ENCODE assay signal across 24 mouse cellular contexts in genomic region chr10:122033271-122033670, GRCm38 (mm10).
"Had no signal": no experiment of that assay in that cellular context is flagged by ENCODE, and none has a peak within 500 bp of the region (broad histone marks: within the 10 kb centered on the region; RNA-seq: fewer than 3 reads in every experiment).

No protein-coding gene starts in this region.

- H3K4me3 ChIP-seq: gastrocnemius, adult 2 months; heart, embryonic 10.5 days; heart, embryonic 12.5 days; hindbrain, embryonic 13.5 days; hindbrain, embryonic 15.5 days; kidney, embryonic 15.5 days; limb, embryonic 10.5 days; limb, embryonic 12.5 days had no signal

- H3K27ac ChIP-seq: gastrocnemius, adult 2 months; heart, embryonic 10.5 days; hindbrain, embryonic 13.5 days; hindbrain, embryonic 15.5 days; hindbrain, postnatal 0 days; kidney, embryonic 15.5 days; kidney, postnatal 0 days; limb, embryonic 10.5 days; limb, embryonic 12.5 days had no signal

- H3K27me3 ChIP-seq: hindbrain, embryonic 13.5 days; hindbrain, embryonic 15.5 days; kidney, embryonic 15.5 days; limb, embryonic 12.5 days had no signal

- ATAC-seq: hindbrain, postnatal 0 days; intestine, embryonic 16.5 days had no signal

- H3K4me1 ChIP-seq: heart, embryonic 12.5 days had no signal

- H3K9me3 ChIP-seq: heart, embryonic 10.5 days; hindbrain, embryonic 13.5 days; hindbrain, embryonic 15.5 days; kidney, embryonic 15.5 days; limb, embryonic 10.5 days; limb, embryonic 12.5 days had no signal

- H3K4me2 ChIP-seq: heart, embryonic 12.5 days; hindbrain, embryonic 13.5 days; hindbrain, embryonic 15.5 days; kidney, embryonic 15.5 days; limb, embryonic 12.5 days had no signal

- DNase-seq: gastrocnemius, adult 2 months; gastrocnemius, postnatal 10 days; gastrocnemius, postnatal 25 days; heart, adult 18-20 months; heart, postnatal 14 days; heart, postnatal 36 days; kidney, adult 11 months; kidney, adult 2 months; kidney, adult 9 months; kidney, postnatal 14 days; kidney, postnatal 36 days; layer of hippocampus, adult 9-11 months; layer of hippocampus, postnatal 36 days; liver had no signal

- H3K9ac ChIP-seq: heart, embryonic 12.5 days; hindbrain, embryonic 13.5 days; hindbrain, embryonic 15.5 days; kidney, embryonic 15.5 days; limb, embryonic 12.5 days had no signal
